Mouse (Mus musculus) liver, embryonic 14.5 days (tissue): ENCODE measurements around the gene Vwa3b. TPM values are rescaled to one million over a fixed set of nuclear protein-coding genes. Genes with fewer than 3 reads are reported as not detected.

ENCODE experiments used
- ATAC-seq: fragments of 200-750 bp; cut with Nextera tagmentation; 2 replicates; pipeline ENCODE4 v1.8.0; 2017; ENCODE audit warnings: moderate number of reproducible peaks, mild to moderate bottlenecking, moderate library complexity; ENCODE audit not compliant: insufficient read depth
- DNase-seq, 3 experiments: peaks; one replicate each; pipeline ENCODE4 v3.0.0-alpha.2; 2012 to 2013; ENCODE audit warnings: low read depth in 3 of 3, low spot score in 3 of 3
- H3K27ac ChIP-seq: fragments of 300-500 bp; sonication (generic); 2 replicates; pipeline ENCODE4 v1.5.1; 2014; ENCODE audit warnings: moderate library complexity, mild to moderate bottlenecking, control low read depth, inconsistent platforms
- H3K27me3 ChIP-seq: fragments of 300-500 bp; sonication (generic); 2 replicates; pipeline ENCODE4 v1.6.1; 2014; ENCODE audit warnings: mild to moderate bottlenecking, low read length, moderate library complexity; ENCODE audit not compliant: control insufficient read depth, insufficient read depth
- H3K36me3 ChIP-seq: fragments of 300-500 bp; sonication (generic); replicated peaks from 2 replicates; pipeline ENCODE4 v1.6.1; 2014; ENCODE audit warnings: low read depth; ENCODE audit not compliant: control insufficient read depth, insufficient read depth
- H3K4me1 ChIP-seq, 2 experiments: fragments of 200-500 bp in 1 of 2; fragments of 300-500 bp in 1 of 2; sonication (generic) in 1 of 2; replicated peaks; 2 replicates each; pipeline ENCODE4 v1.6.1; 2012 to 2014; ENCODE audit warnings: antibody characterized with exemption in 1 of 2, inconsistent platforms in 1 of 2, low read length in 1 of 2; ENCODE audit not compliant: control insufficient read depth in 2 of 2, insufficient read depth in 2 of 2
- H3K4me2 ChIP-seq: fragments of 300-500 bp; sonication (generic); 2 replicates; pipeline ENCODE4 v1.6.1; 2014; ENCODE audit warnings: low read depth, mild to moderate bottlenecking, control low read depth, moderate library complexity
- H3K4me3 ChIP-seq, 2 experiments: fragments of 200-500 bp in 1 of 2; fragments of 300-500 bp in 1 of 2; sonication (generic) in 1 of 2; 2 replicates each; pipeline ENCODE4 v1.5.1; 2012 to 2014; ENCODE audit warnings: low read depth in 2 of 2, low read length in 2 of 2, mild to moderate bottlenecking in 2 of 2, control low read depth in 1 of 2, inconsistent platforms in 1 of 2, moderate library complexity in 1 of 2; ENCODE audit not compliant: insufficient read depth in 1 of 2
- H3K9ac ChIP-seq: fragments of 300-500 bp; sonication (generic); replicated peaks from 2 replicates; pipeline ENCODE4 v1.6.1; 2014; ENCODE audit warnings: mild to moderate bottlenecking, control low read depth, moderate library complexity
- H3K9me3 ChIP-seq: fragments of 300-500 bp; sonication (generic); 2 replicates; pipeline ENCODE4 v1.6.1; 2016; ENCODE audit warnings: low read length, mixed read lengths; ENCODE audit not compliant: control insufficient read depth
- CTCF ChIP-seq: IDR thresholded peaks from 2 replicates; pipeline ENCODE4 v1.5.1; 2016; ENCODE audit warnings: antibody characterized with exemption, low read depth, control low read depth
- EP300 ChIP-seq: IDR thresholded peaks from 2 replicates; pipeline ENCODE4 v1.6.1; 2016; ENCODE audit warnings: antibody characterized with exemption, low read depth
- WGBS: fragments of 180-500 bp; shearing (Covaris S2); extraction: QIAGEN DNeasy Blood & Tissue Kit; methylation state at CpG from one replicate; pipeline ENCODE4 v1.1.7; 2014; ENCODE audit not compliant: insufficient replicate concordance; 5-methylcytosine and 5-hydroxymethylcytosine counted together
- polyA plus RNA-seq, 2 experiments: library from polyadenylated mRNA; depleted of rRNA in 1 of 2; stranded (reverse) in 1 of 2; unstranded in 1 of 2; fragments of >200 nt; fragmentation: Nextera tagmentation in 1 of 2; extraction: Ambion mirVana in 1 of 2; gene quantifications; 2 replicates each; pipeline versions ENCODE4 v1.2.1 to v1.2.3; 2012 to 2014

Gene Vwa3b
- polyA plus RNA-seq, 2 experiments: not detected

DNA sequence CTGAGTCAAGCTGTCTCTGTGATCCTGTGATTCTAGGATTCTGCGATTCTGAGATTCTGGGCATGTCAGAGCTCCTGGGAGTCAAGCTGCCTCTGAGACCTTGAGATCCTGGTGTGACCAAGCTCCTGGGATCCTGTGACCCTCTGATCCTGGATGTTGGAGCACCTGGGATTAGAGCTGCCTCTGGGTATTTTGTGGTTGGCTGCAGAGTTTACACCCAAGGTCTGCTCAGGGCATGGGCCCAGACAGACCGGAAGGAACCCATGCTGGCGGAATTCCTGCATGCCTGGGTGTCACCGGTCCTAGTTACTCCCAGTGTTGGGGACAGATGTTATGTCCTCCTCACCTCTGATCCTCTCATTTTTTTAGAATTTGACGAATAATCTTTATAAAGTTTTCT is 32.1 kb upstream of the Vwa3b start:
- Histone ChIP-seq H3K27ac (no peak overlapping the region), H3K4me3 (no peak overlapping the region)
- ATAC-seq: no peak

DNA sequence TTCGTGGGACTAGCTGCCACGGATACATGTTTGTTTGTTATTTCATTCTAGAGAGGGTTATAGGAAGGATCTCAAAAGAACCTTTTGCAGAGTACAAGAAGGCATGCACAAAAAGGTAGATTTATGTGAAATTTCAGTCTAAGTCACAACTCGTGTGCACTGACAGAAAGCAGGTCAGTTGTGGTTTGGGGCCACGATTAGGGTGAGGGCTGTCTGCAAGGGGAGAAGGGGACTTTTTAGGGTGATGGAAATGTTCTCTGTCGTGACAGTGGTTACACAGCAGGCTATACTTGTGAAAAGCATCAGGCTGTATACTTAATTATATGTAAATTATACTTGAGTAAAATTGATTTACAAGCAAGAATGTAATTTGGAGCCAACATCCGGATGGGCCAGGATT is 30.6 kb upstream of the Vwa3b start:
- 29% methylated on average over 6 of the region's 6 CpGs for WGBS
- ATAC-seq (no peak), DNase-seq (no peak)
- no peak overlapping the region for H3K9ac ChIP-seq
- H3K9me3 ChIP-seq: no peaks in the 10 kb centered on the region
- H3K4me1 ChIP-seq: no peaks in the 10 kb centered on the region
- H3K27ac ChIP-seq: no peak overlapping the region
- no peak for TF ChIP-seq EP300
- TF ChIP-seq CTCF: no peak
- no peak overlapping the region for H3K4me2 ChIP-seq
- no peaks in the 10 kb centered on the region for H3K36me3 ChIP-seq
- no peaks in the 10 kb centered on the region for H3K27me3 ChIP-seq
- H3K4me3 ChIP-seq: no peak overlapping the region

More for the DNA sequence above, 32.1 kb upstream of the Vwa3b start:
- H3K36me3 ChIP-seq: no peaks in the 10 kb centered on the region
- H3K9ac ChIP-seq: no peak overlapping the region
- H3K27me3 ChIP-seq: no peaks in the 10 kb centered on the region
- no peak overlapping the region for H3K4me2 ChIP-seq
- H3K4me1 ChIP-seq: no peaks in the 10 kb centered on the region
- no peak for TF ChIP-seq EP300
- no peak for TF ChIP-seq CTCF
- no peaks in the 10 kb centered on the region for H3K9me3 ChIP-seq
- WGBS: 78% methylated on average over 5 of the region's 5 CpGs
- no peak for DNase-seq

DNA sequence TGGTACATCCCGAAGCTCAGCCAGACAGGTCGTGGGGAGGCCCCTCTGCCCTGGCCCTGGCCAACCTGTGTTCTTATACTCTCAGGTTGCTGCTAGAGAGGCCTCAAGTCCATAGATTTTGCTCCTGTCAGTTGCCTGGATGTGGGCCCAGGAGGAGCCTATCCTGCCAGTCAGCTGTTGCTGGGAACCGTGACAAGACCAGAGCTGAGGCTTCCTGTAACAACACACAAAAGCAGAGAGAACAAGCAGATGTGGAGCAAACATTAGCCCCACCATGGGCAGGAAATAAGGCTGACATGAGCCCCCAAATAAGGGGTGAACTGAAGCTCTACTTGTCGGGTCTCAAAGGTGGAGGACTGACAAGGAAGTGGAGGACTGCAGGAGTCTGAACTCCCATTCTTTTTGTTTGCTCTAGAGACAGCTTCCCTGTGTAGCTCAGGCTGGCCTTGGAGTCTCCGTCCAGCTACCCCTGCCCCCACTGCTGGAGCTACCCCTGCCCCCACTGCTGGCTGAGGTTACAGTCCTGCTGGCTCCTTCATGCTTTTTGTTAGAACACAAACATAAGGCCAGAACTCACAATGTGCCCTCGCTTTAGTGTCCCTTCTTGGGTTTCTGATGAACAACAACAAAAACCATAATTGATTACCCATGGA is 29.7 kb upstream of the Vwa3b start:
- no peaks in the 10 kb centered on the region for H3K9me3 ChIP-seq
- 0 out of 4 replicates have a peak, but pooled peaks cover 0 to 2% of the 10 kb centered on the region in 2 experiments for H3K4me1 ChIP-seq
- H3K4me2 ChIP-seq: no peak overlapping the region
- no peaks in the 10 kb centered on the region for H3K27me3 ChIP-seq
- ATAC-seq (no peak), DNase-seq (no peak)
- 41% methylated on average over 6 of the region's 6 CpGs for WGBS
- H3K4me3 ChIP-seq: no peak overlapping the region
- TF ChIP-seq CTCF: no peak
- no peak for TF ChIP-seq EP300
- H3K36me3 ChIP-seq: no peaks in the 10 kb centered on the region
- no peak overlapping the region for H3K27ac ChIP-seq
- H3K9ac ChIP-seq: no peak overlapping the region

DNA sequence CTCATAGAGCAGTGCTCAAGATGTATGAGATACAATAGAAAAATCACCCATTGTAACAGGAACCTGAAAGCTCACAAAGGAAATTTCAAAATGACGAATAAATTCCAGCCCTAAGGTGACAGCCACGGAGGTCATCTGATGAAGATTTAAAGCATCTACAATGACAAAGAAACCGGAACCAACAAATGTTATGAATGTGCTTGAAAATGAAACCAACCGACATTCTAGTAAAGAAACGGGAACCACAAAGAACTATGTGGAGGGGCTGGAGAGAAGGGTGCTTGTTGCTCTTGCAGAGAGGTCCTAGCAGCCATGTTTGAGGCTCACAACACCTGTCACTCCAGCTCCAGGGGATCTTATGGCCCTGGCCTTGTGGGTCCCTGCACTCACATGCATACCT is 26.1 kb upstream of the Vwa3b start:
- 31% methylated on average over 5 of the region's 5 CpGs for WGBS
- Histone ChIP-seq H3K4me2 (no peak overlapping the region), H3K27me3 (no peaks in the 10 kb centered on the region), H3K9me3 (no peaks in the 10 kb centered on the region), H3K9ac (no peak overlapping the region), H3K27ac (no peak overlapping the region), H3K4me1 (0 out of 4 replicates have a peak, but pooled peaks cover 0 to 2% of the 10 kb centered on the region in 2 experiments), H3K4me3 (no peak overlapping the region), H3K36me3 (no peaks in the 10 kb centered on the region)
- TF ChIP-seq EP300 (no peak), CTCF (no peak)
- DNase-seq: no peak
- ATAC-seq: no peak

DNA sequence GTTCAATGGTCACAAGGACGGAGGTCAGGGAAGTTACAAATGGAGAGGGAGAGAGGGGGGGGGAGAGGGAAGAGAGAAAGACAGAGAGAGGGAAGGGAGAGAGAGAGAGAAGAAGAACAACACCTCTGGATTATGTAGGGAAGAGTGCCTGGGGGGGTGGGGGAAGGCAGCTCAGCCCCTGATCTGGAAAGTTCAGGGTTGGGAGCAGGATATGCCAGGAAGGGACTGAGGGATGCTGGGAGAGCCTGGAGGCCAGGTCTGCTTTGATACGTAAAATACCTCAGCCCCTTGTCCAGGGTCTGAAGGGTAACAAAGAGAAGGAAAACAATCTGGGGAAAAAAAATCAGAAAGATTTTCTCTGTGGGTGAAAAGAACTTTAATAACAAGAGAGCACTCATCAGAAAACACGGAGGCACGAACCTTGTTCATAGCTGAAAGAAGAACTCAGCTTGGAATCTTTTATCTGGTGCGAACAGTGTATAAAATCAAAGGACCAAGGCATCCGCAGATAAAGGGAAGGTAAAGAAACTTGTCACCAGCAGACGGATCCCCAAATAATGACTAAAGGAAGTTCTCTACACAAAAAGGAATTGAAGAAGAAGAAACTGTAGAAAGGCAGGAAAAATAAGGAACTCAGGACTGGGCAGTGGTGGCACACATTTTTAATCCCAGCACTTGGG is 24.6 kb upstream of the Vwa3b start:
- Histone ChIP-seq H3K4me3 (no peak overlapping the region), H3K27ac (no peak overlapping the region), H3K9ac (no peak overlapping the region), H3K4me1 (0 out of 4 replicates have a peak, but pooled peaks cover 0 to 2% of the 10 kb centered on the region in 2 experiments), H3K27me3 (no peaks in the 10 kb centered on the region), H3K4me2 (no peak overlapping the region), H3K36me3 (no peaks in the 10 kb centered on the region), H3K9me3 (no peaks in the 10 kb centered on the region)
- ATAC-seq (no peak), DNase-seq (no peak)
- no peak for TF ChIP-seq CTCF
- TF ChIP-seq EP300: no peak
- WGBS: 27% methylated on average over 7 of the region's 7 CpGs
